Mouse (Mus musculus) erythroid progenitor cell, adult 5-6 weeks (primary cell): ENCODE measurements around the gene Diaph3. TPM values are rescaled to one million over a fixed set of nuclear protein-coding genes. Genes with fewer than 3 reads are reported as not detected.

Experiments
- ATAC-seq: replicated peaks from 2 replicates; pipeline ENCODE4 v1.8.0; 2016; ENCODE audit warnings: moderate number of reproducible peaks, mild to moderate bottlenecking, moderate TSS enrichment, inconsistent platforms; ENCODE audit not compliant: poor library complexity, low FRiP score, severe bottlenecking
- total RNA-seq, 2 experiments: library from RNA; stranded (forward) in 1 of 2; stranded (reverse) in 1 of 2; fragments of 150-400 nt in 1 of 2; fragments of 186-747, 209-891 nt in 1 of 2; gene quantifications; 2 replicates each; pipeline versions ENCODE4 v1.2.3 to v1.2.4; 2015 to 2017; ENCODE audit warnings: low replicate concordance in 2 of 2

Gene Diaph3
- total RNA-seq, 2 experiments from 2014 or later: 370 to 621 TPM

DNA sequence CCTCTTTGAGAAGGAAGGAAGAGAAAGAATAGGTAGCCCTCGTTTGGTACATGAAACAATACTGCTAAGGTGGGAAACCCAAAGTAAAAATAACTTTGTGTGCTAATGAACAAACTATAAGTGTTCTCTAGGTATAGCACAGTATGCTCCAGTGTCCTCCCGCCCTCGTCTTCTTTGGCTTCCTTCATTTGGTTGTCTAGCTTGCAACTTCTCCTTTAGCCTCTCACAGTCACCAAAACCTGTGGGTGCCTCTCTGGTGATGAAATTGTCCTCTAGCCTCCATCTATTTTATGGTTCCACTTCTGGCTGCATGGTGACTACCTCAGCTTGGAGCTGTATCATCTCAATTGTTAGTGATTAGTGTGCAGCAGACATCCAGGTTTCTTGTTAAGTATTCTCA, 277.0 kb downstream of the Diaph3 start:
- no peak for ATAC-seq

DNA sequence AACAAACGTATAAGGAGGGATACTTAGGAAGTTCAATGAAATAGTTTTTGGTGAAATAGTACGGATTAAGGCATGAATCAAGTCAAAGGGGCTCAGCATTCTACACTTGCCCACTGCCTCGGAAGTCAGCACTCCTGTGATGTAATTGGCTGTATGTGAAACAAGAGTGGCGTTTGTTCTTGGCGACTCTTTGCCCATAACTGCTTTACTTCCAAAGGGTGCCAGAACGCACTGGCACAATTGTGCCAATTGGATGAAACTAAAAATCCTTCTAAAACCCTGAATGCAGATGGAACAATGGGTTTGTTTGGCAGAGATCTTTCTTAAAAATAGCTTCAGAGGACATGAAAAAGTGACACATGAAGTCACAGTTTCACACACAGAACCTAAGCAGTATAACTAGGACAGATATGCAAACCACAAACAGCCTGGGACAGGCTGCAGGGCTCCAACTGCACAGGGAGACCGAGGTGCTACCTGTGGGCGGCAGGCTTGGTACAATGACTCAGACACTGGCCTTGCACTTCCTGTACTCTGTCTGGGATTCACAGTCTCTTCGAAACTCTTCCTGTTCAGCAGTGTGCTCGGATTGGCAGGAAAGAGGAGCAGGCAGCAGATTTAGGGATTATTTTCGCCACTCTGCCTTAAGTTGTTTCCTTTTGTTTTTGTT, 279.6 kb downstream of the Diaph3 start:
- no peak for ATAC-seq

DNA sequence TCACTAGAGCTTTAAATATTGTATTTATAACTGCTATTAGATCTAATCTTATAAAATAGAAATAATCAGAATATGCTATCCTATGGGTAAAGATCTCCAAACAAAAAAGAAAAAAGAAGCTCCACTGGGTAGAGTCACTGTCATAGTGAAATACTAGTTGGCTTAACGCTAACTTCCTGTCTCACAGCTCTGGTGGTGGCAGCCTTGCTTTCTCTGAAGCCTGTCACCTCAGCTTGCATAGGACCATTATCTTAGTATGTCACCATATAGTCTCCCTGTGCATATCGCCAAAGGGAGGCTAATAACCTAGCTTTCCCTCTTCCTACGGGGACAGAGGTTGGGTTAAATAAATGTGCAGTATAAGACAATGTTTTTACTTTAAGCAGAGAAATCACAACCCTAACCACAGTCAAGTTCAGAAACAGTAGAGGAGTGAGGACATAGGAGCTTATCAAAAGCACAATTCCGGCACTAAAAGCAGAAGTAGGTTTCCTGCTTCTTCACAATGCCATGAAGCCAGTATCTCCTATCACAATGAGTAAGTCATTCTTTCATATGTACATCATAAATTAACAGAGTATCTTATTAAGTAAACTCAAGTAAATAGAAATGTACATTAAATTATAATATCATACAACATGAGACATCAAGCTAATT, 293.8 kb downstream of the Diaph3 start:
- no peak for ATAC-seq

DNA sequence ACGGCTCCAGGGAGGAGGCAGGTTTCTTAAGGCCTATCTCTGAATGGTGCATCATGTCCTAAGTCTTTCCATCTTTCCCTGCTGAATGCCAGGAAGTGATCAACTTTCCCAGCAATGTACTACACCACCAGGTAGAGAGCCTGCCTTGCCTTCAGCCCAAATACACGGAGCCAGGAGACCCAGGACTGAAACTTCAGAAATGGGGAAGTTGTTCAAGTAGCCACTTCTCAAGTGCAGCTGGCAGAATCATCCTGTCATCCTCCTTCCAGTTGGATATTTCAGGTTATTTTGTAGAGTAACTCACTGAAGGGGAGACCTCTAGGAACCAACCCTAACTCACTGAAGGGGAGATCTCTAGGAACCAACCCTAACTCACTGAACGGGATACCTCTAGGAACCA, 297.0 kb downstream of the Diaph3 start:
- ATAC-seq: no peak

DNA sequence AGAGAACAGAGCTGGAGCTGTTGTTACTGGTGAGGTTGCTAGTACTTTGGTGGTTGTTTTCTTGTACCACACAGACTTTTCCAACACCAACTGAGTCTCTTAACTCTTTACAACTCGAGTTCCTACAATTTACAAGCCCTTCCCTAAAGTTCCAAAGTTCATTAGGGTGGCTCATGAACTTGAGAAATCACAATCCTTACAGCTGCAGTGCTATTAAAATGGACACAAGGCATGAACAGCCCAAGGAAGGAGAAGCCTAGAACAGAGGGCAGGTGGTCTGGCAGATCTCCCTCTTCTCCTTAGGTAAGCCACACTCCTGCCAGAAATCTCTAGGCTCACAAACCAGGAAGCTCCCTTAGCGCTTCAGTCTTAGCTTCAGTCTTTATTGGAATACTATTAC, 303.4 kb downstream of the Diaph3 start:
- no peak for ATAC-seq

DNA sequence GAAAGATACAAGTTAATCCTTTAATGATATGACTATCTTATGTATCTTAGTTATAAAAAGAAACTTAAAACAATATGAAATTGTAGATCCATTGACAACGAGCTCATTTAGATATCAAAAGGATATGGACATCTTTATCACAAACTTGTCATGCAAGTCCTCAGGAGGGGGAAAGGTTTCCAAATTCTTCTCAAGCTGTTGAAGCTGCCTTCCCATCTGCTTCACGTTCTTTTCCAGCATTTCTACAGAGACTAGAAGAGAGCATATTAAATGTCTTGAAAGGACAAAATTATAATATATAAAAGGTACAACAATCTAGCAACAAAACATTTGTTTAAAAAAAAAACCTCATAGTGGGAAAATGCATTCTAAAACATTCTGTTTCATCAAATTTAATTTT, 306.2 kb downstream of the Diaph3 start:
- ATAC-seq: no peak

DNA sequence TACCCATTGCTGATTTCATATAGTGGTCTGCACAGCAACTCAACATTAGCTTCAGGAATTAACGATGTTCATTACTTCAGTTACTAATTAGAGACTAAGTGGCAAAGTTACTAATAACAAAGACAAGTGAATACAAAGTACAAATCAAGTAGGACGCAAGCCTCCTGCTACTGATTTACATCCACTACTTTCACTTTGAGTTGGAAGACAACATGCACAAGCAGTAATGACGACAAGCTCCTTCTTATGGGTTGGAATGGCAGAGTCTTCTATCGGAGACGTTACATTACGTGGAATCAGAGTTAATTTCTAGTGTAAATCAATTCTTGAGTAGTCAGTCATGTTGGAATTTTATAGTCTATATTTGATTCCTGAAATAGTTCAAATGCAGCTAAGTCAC, 306.8 kb downstream of the Diaph3 start:
- ATAC-seq: no peak

DNA sequence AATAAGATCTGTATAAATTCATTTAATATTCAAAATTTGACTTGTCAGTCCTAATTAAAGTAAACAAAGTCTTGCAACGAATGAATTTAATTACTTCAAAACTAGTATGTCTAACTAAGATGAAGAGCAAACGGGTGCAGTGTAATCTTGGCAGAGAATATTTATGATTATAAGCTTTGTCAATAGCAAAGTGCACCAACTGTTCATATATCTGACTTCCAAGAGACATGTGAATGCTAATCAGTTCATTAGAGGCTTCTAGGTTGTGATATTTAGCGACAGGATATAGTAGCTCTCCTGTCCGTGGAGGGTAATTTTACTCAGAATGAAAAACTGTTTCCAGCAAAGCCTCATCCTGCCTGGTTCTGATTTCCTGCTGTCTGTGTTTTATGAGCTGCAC, 308.0 kb downstream of the Diaph3 start:
- no peak for ATAC-seq

DNA sequence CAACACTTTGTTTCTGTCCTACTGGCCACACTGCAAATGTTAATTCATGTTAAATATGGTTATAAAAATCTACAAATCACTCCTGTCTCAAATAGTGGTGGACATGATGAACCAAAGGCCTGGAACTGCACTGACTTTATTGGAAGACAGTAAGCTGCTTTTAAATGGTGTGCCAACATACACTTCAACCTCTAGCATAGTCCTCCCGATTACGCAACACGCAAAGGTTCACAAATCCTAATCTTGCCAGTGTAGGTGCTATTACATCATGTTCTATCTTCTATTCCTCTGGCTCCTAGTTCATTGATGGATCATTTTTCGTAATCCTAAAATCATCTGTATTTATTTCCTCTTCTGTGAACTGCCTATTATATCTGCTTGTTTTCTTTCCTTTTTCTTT, 324.8 kb downstream of the Diaph3 start:
- no peak for ATAC-seq

DNA sequence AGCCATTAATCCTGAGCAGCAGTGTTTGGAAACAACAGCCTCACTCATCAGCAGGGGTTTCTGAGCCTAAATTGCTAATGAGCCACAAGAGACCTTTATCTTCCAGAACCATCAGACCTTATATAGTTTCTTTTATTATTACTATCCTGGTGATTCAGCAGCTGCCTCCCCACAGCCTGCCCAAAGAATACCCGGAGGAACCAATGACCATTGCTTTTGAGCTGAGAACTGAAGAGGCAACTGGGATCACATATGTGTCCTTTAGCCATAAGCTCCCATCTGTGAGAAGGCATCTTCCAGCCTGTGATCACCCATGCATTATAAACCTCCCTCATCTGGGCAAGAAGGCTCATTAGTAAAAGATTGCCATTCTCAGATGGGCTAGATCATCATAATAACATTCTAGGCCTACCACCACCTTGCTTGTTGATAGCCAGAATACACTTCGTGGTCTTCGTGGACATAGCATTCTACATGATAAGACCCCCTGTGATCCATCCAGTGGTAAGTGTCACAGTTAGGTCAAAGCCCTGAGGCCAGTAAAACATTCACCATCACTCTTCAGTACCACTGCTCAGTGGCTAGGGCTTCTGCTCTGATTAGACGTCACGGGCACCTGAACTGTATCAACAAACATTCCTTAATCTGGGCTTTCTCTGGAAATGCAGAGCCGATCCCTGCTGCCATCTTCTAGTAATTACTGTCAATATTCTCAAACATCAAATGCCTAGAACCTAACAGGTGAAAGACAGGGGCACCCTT, 352.0 kb downstream of the Diaph3 start:
- no peak for ATAC-seq

DNA sequence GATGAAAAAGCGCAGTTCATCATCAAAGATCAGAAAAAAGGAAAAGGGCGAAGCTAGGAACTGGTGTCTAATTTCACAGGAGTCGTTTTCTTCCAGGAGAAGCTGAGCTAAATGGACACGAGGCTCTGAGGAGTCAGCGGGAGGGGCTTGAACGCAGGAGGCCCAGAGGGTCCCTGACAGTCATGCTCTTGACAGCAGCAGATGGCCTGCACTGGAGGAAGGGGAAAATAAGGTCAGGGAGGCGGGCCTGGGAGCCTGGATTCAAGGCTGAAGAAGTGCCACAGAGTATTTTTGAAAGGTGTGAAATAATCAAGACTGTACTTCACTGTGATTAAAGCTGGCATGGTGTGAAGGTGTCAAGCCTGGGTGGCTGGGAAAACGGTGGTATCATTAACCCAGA, 354.2 kb downstream of the Diaph3 start:
- no peak for ATAC-seq

DNA sequence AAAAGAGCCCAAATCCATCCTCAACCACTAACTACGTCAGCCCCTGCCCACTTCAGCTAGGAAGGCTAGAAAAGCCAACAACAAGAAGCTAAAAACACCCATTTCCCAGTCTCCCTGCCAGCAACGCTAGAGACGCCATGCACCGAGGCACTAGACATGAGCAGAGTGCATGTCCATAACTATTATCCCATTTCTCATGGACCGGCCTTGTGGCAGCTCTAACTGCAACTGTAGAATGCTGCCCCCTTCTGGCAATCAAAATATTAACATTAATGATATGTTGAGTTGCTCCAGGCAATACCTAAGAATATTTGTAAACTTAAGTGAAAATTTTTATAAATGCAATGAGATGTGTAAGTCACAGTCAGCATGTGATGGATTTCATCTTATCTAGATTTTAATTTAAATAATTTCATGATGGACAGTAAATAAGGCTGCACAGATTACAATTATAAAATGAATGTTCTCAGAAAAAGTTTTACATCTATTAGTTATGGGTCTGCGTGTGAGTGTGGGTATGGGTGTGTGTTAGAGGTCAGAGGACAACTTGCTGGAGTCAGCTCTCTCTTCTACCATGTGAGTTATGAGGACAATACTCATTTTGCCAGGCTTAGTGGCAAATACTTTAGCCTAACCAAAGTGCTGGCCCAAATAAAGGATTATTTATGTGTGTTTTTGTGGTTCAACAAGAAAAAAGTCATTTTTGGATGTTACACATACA, 359.3 kb downstream of the Diaph3 start:
- peak; percentile 76 for ATAC-seq

DNA sequence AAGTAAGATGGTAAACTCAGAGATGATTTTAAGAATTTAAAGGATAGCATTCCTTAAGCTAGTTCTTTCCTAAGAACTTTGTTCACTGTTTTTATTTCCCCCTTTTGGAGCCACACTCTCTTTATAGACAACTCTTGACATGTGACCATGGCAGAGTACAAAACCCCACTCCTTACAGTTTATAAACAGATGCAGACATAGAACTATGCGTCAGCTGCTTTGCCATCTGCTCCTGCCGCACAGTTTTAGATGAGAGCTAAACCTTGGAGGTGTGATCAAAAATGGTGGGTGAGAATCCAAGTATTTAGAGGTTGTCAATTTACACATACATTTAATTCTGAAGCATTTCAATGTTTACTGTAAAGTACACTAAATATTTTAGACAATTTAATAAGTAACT, 367.7 kb downstream of the Diaph3 start:
- ATAC-seq: no peak

DNA sequence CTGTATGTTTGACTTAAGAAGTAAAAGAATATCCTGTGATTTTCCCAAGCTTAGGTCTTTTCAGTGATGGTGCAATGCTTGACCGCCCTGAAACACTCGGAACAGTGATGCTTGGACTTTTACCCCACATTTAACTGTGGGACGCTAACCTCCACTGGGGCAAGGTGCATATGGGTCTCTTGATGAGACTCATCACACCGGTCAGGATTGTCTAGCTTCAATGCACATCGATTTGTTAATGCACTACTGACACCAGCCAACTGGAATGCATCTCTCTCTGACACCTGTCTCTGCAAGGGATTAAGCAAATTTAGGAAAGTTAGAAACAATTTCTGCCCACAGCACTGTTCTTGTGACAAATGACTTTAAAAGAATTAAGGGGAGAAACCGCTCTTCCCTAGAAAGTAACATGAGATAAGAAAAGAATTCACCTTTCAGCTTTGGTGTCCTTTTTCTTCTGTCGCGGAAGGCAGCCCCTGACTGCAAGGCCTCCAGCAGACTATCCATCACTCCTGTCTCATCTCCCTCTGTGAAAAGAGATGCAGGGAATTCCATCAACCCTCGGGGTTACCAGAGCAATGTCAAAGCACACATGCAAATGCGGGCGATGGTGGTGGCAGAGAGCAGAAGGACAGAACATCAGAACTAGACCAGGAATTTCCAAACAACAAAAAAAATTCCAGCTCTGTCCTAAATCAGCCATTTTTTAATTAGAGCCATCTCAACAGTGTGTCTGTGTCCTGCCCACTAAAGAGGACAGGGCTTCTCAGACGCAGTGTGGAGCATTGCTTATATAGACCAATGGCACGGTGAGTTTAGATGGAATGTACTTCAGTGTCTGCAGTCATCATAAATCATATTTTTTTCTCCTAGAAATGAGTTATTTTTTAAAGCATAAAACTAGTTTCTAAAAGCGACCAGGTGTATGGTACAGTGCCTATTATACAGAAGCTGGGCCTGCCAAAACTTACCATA, 368.6 kb downstream of the Diaph3 start:
- ATAC-seq: no peak

DNA sequence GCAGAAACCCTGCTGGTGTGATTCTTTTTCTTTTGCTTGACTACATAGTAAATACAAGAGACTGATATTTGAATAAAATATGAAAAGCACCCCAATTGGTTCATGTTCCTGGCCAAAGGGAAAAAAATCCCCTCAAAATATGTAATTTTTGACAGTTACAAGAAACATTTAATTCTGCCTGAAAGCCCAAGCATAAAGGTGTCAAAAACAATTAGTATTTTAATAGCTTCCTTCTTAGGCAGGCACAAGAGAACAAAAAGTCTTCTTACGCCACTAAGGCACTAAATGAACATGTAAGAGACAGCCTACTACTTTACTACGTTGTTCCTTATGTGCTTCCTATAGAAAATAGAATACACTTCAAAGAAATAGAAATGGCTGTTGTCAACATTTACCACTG, 376.7 kb downstream of the Diaph3 start:
- no peak for ATAC-seq

DNA sequence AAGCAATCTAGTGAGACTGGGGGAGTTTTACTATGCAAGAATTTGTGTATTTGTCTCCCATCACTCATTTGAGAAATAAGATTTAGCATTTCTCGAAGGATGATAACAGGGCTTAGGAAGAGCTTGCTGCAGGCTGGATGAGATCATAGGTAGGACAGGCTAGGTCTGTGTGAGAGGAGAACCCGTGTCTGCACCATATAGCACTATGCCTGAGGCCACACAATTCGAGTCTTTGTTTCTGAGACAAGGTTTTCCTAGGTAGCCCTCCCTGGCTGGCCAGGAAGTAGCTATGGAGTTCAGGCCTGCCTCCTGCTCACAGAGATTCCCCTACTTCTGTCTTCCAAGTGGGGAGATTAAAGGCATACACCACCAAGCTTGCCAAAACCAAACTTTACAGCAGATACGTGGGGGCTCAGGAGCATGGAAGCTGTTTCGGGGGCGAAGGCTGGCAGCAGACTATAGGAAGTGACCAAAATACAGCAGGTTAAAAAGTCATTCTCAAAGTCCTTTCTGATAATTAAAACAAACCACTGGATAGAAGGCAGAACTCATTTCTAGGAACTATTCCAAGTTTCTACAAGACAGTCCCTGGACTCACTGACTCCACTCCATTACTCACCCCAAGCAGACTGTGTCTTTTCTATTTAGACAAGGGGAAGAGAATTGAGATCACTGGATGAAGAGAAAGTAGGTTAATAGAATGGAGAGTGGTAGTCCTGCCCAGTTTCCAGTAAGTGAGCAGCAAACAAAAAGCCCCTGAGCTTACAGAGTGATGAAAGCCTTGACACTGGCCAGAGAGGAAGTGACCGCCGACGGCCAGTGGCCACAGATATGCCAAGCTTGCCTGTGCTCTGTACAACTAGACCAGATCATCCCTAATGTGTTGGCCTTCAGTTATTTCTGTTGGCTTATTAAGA, 383.2 kb downstream of the Diaph3 start:
- ATAC-seq: no peak

DNA sequence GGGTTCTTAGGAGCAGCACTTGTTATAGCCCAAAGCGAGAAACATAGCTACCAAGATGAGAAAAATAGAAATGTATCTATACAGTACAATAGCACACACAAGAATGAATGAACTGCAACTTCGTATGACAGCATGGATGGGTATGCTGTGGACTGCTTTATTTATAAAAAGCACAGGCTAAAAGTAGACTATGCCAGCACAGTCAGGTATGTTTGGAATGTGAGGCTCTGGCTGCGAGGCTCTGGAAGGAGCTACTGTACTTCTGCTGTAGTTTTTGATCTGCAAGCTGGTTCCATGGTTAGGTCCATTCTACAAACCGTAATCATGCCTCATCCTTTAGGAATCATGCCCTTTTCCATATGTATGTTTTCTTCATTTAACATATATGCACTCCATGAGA, 383.9 kb downstream of the Diaph3 start:
- ATAC-seq: no peak

DNA sequence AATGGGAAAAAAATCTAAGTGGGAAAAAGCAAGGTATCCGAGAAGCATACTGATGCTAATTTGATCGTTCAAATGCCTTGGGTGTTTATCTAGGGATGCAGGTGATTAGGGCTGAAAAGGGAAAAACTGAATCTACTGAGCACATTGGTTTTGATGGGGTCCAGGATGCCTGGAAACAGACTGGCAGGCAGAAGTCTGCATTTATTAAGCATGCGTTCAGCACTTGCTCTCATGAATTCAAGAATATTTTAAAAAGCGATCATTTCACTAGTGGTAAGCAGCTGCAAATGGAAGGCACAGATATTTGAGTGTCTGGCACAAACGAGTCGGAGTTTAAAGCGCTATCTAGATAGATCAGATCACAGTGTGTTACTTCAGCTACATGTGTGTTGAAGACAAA, 390.7 kb downstream of the Diaph3 start:
- ATAC-seq: no peak
